Mouse (Mus musculus) right cerebral cortex, adult 2 months (tissue): ENCODE data around the gene Tnfrsf21.

Source experiments
- DNase-seq, 2 experiments: peaks; one replicate each; pipeline ENCODE4 v3.0.0; 2021 to 2022; ENCODE audit warnings: low spot score in 2 of 2

The Tnfrsf21 gene

GRCm38 (mm10) chr17:43130115-43130869 lies 113.9 kb downstream of the Tnfrsf21 start:
- no peak for DNase-seq

- no peak for DNase-seq
Measured at GRCm38 (mm10) chr17:43130870-43131264, 114.5 kb downstream of the Tnfrsf21 start.

GRCm38 (mm10) chr17:43132477-43132876 lies 116.1 kb downstream of the Tnfrsf21 start:
- DNase-seq = no peak

GRCm38 (mm10) chr17:43133106-43133505 lies 116.8 kb downstream of the Tnfrsf21 start:
- DNase-seq = no peak

GRCm38 (mm10) chr17:43134991-43135390 lies 118.6 kb downstream of the Tnfrsf21 start:
- no peak for DNase-seq

GRCm38 (mm10) chr17:43135398-43136265 lies 119.3 kb downstream of the Tnfrsf21 start:
- no peak for DNase-seq

GRCm38 (mm10) chr17:43136720-43137119 lies 120.4 kb downstream of the Tnfrsf21 start:
- DNase-seq = no peak

- no peak for DNase-seq
Measured at GRCm38 (mm10) chr17:43137838-43138237, 121.5 kb downstream of the Tnfrsf21 start.

GRCm38 (mm10) chr17:43138356-43138755 lies 122.0 kb downstream of the Tnfrsf21 start:
- DNase-seq = no peak
